Mouse (Mus musculus) stomach, adult 2 months (tissue): Measurements from ENCODE around the gene Qprt. TPM values are rescaled to one million over a fixed set of nuclear protein-coding genes. Genes with fewer than 3 reads are reported as not detected.

Source experiments
- polyA plus RNA-seq: library from polyadenylated mRNA; depleted of rRNA; stranded (reverse); fragments of >200 nt; gene quantifications from 2 replicates; pipeline ENCODE4 v1.2.3, GENCODE M21; 2012; rRNA removed

The Qprt gene
- polyA plus RNA-seq, result 0.27 and 0.47 TPM in 2 replicates

GRCm38 (mm10) chr7:127121911-127122270 lies at the start of gene Qprt:
Gene Qprt, minus strand, starts transcription at chr7:127122226.

GRCm38 (mm10) chr7:127137262-127138017 lies 15.4 kb upstream of the Qprt start, which contains the start of gene Spn:
Gene Spn, minus strand, starts transcription at chr7:127137823.

GRCm38 (mm10) chr7:127091114-127091896 lies 30.7 kb downstream of the Qprt start, which contains the start of gene AI467606:
Gene AI467606, plus strand, starts transcription at chr7:127091359.

GRCm38 (mm10) chr7:127087278-127088010 lies 34.6 kb downstream of the Qprt start, which contains the start of gene Zg16:
Gene Zg16, minus strand, starts transcription at chr7:127087328.

Other genes starting within 250 kb of the Qprt start
- gene Taok2, start 237.5 kb downstream of the Qprt start, polyA plus RNA-seq, result 47.4 and 49.6 TPM in 2 replicates
- 97.1 and 106 TPM in 2 replicates for gene Tmem219, start 199.3 kb downstream of the Qprt start, polyA plus RNA-seq
- gene Kctd13, start 193.3 kb downstream of the Qprt start, polyA plus RNA-seq, result 7.3 and 9.2 TPM in 2 replicates
- gene Asphd1, start 172.6 kb downstream of the Qprt start, polyA plus RNA-seq, result 0.21 and 0.94 TPM in 2 replicates
- gene Sez6l2, start 171.7 kb downstream of the Qprt start, polyA plus RNA-seq, result 1.9 and 2.3 TPM in 2 replicates
- 150 and 159 TPM in 2 replicates for gene Cdipt, start 146.3 kb downstream of the Qprt start, polyA plus RNA-seq
- gene Cdiptos, start 146.1 kb downstream of the Qprt start, polyA plus RNA-seq, result 0.08 TPM in 1 of 2 replicates, not detected in the other
- gene Mvp, start 107.6 kb downstream of the Qprt start, polyA plus RNA-seq, result 67.5 and 90.5 TPM in 2 replicates
- 0.94 TPM in 1 of 2 replicates, not detected in the other for gene Pagr1b, start 105.7 kb downstream of the Qprt start, polyA plus RNA-seq
- gene Pagr1a, start 104.9 kb downstream of the Qprt start, polyA plus RNA-seq, result 8.5 TPM in 1 of 2 replicates, not detected in the other
- 1.6 and 8.9 TPM in 2 replicates for gene Gm42742, start 101.1 kb downstream of the Qprt start, polyA plus RNA-seq
- 2.3 and 4.8 TPM in 2 replicates for gene Prrt2, start 101.0 kb downstream of the Qprt start, polyA plus RNA-seq
- gene Maz, start 95.2 kb downstream of the Qprt start, polyA plus RNA-seq, result 76.8 and 314 TPM in 2 replicates
- gene Kif22, start 79.8 kb downstream of the Qprt start, polyA plus RNA-seq, result 1.9 and 2.3 TPM in 2 replicates
- 23.7 and 38.0 TPM in 2 replicates for gene Zg16, start 34.9 kb downstream of the Qprt start, polyA plus RNA-seq
- 13.6 and 14.9 TPM in 2 replicates for gene AI467606, start 30.9 kb downstream of the Qprt start, polyA plus RNA-seq
- gene Spn, start 15.6 kb upstream of the Qprt start, polyA plus RNA-seq, result 0.67 and 0.77 TPM in 2 replicates
- 5.5 and 6.6 TPM in 2 replicates for gene Cd2bp2, start 73.8 kb upstream of the Qprt start, polyA plus RNA-seq
- gene Tbc1d10b, start 86.2 kb upstream of the Qprt start, polyA plus RNA-seq, result 20.0 and 23.0 TPM in 2 replicates
- gene Mylpf, start 86.7 kb upstream of the Qprt start, polyA plus RNA-seq, result 11.3 and 23.7 TPM in 2 replicates
- gene Zfp553, start 110.8 kb upstream of the Qprt start, polyA plus RNA-seq, result 5.6 and 6.3 TPM in 2 replicates
- 4.9 and 7.9 TPM in 2 replicates for gene Sept1, start 110.9 kb upstream of the Qprt start, polyA plus RNA-seq
- gene Zfp771, start 122.0 kb upstream of the Qprt start, polyA plus RNA-seq, result 57.0 and 157 TPM in 2 replicates
- 31.4 and 39.4 TPM in 2 replicates for gene Dctpp1, start 138.5 kb upstream of the Qprt start, polyA plus RNA-seq
- gene Sephs2, start 151.8 kb upstream of the Qprt start, polyA plus RNA-seq, result 9.4 and 16.9 TPM in 2 replicates
- gene Itgal, start 174.0 kb upstream of the Qprt start, polyA plus RNA-seq, result 1.0 and 1.3 TPM in 2 replicates
- 18.3 and 25.5 TPM in 2 replicates for gene Zfp768, start 223.4 kb upstream of the Qprt start, polyA plus RNA-seq